Mouse (Mus musculus) heart, adult 9 months (tissue): ENCODE data around the gene Pgs1.

Source experiments
- DNase-seq, 2 experiments: peaks; one replicate each; pipeline ENCODE4 v3.0.0; 2022; ENCODE audit warnings: low spot score in 2 of 2

Gene Pgs1

DNA sequence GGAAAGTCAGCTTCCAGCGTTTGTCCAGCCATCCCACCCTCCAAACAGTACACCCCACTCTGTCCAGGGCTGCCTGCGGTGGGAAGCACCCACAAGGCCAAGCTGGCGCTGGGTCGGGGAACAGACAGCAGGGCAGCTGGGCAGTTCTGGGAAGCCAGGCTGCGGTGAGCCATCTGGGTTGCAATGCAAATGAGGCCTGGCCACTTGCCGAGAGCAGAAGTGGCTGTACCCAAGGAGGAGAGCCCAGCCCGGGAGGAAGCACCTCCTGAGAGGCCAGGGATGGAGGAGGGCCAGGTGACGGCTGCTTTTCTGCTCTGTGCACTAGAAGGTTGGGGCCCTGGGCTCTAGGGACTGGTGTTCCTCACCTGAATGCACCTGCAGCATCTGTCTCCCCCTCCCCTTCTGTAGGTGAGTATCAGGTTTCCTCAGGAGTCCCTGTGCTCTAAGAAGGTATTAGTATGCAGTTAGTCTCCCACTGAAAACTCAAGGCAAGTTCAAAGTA, 10.0 kb upstream of the Pgs1 start:
- peak in 1 of 2 experiments; percentile 53 for DNase-seq

- no peak for DNase-seq
Observed at GRCm38 (mm10) chr11:117977694-117978360, 8.3 kb upstream of the Pgs1 start.

- no peak for DNase-seq
Observed at GRCm38 (mm10) chr11:117979388-117979787, 6.7 kb upstream of the Pgs1 start.

GRCm38 (mm10) chr11:117982426-117982825, 3.7 kb upstream of the Pgs1 start:
- no peak for DNase-seq

DNA sequence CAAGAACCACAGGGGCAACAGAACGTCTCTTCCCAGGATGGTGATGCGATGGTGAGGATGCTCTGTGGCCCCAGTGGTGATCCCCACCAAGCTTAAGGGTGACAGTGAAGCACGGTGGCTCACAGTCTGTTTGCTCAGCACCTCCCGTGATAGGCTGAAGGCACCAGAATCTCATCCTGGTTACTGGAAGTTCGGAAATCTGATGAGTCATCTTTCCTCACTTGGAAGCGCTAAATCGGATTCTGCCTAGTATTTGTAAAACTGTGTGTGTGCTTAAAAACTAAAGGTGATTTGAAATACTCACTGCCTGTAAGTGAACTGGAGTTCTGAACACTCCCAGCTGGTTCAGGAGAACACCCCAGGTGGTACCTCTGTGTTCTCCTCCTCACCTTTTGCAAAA, 2.3 kb upstream of the Pgs1 start:
- no peak for DNase-seq

- DNase-seq: peak in 1 of 2 experiments; percentile 39
Observed at GRCm38 (mm10) chr11:117987032-117987451, 950 bp downstream of the Pgs1 start.

- no peak for DNase-seq
Observed at GRCm38 (mm10) chr11:117987968-117988367, 1.9 kb downstream of the Pgs1 start.

- DNase-seq: no peak
Observed at GRCm38 (mm10) chr11:117989241-117989640, 3.1 kb downstream of the Pgs1 start.

GRCm38 (mm10) chr11:117989926-117990325, 3.8 kb downstream of the Pgs1 start:
- no peak for DNase-seq

DNA sequence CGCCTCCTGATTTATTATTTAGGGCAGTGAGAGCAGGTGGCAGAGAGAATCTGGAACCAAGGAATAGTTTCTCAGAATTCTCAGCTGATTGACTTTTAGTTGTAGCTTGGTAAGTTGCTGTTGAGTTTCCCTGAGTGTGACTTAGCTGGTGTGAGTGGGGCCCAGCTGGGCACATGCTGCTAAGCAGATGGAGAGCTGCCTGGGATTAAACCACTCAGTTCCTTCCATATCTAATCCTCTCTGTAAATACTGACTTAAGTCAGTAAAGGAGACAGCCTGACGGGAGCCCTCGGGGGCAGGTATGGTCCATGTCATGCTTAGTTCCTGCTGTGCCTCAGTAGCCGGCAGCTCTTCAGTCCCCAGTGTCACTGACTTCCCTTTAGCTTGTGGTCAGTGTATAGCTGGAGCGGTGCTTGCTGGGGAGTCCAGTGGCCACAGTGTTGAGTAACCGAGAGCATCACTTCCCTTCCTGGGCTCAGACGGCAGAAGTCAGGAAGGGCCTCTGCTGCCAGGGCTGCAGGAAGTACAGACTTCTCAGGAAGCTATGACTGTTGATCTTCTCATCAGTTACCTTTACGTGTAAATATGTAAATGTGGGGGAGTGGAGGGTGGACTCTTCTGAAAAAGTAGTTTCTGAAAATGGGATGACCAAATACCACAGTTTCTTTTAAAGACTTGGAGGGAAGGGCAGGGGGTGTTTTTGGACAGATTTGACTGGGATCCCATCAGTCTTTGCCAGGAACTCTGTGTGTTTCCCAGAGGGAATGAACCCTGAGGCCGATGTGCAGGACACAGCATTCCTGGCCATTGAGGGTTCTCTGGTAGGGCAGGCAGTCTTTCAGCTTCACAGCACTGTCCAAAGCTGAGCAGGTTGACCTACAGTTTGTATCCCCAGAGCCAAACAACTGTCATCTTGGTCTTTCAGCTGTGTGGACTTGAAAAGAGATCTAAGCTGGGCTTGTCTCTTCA, 5.7 kb downstream of the Pgs1 start:
- peak; percentile 53 to 72 for DNase-seq

DNA sequence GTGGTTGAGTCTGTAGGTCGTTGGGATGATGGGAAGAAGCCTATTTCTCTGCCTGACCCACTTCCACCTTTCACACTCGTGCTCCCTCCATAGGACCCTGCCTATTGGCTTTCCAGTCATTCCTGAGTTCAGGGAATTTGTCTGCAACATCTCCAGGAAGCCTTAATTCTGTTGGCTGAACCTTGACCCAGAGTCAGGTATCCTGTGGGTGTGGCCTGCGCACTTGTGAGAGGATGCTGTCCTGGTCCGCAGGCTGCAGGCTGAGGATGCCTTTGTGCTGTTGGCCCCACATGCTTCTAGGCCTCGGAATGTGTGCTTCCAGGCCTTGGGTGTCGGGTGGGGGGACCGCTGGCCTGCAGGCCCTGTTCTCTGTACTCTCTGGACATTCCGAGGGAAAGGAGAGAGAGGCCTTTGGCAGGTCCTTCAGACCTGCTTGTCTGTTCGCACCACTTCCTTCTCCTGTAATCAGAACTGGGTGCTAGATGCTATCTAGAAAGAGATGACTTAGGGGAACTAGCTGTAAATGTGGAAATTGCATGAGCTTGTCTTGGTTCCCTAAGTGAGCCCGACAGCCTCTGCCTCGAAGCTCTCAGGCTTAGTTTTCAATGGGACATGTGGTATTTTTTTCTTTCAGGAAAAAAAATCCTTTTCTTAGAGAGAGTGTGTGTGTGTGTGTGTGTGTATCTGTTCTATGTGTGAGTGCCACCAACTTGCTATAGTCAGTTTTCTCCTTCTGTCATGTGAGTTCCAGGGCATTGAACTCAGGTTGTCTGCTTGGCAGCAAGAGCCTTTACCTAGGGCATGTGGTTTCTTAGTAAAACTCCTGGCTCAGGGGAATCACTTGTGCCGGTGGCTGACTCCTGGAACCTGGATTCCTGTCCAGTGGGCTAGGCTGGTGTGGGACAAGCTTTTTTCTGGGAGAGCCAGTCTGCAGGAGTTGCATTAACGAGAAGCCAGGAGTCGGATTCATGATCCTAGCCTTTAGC, 7.4 kb downstream of the Pgs1 start:
- no peak for DNase-seq

GRCm38 (mm10) chr11:117994250-117995057, 8.4 kb downstream of the Pgs1 start:
- peak; percentile 47 to 56 for DNase-seq

DNA sequence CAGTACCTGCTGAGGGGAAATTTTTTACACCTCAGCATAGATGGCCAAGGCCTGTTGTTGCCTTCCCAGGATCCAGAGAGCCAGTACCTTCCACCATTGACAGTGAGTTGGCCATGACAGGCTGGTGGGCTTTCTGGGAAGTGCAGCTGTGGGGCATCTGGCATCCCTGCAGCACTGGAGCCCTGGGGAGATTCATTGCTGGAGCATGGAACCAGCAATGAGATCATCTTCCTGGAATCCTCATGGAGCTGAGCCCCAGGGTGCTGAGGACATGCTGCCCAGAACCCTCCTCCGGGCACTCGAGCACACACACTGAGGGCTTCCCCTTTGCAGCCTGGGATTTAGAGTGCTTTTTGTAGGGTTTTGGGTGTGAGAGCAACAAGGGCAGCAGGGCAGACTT, 9.2 kb downstream of the Pgs1 start:
- no peak for DNase-seq

DNA sequence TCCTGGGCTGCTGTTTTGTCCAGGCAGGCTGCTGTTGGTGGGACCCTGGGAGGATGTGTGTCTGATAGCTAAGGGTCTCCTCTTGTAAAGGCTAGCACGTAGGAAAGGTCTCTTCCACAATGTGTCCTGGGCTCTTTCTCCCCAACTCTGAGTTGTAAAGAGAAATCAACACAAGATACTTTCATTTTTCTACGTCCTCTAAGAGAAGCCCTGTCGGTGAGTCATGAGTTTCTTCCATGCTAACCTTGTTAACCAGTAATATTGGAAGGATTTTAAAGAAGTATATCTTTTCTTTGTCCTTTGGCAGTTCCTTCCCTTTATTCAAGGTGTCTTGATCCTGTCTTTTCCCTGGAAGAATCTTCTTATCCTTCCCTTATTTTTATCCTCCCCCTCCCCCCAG, 9.6 kb downstream of the Pgs1 start:
- DNase-seq: no peak

- no peak for DNase-seq
Observed at GRCm38 (mm10) chr11:117996066-117996465, 10.0 kb downstream of the Pgs1 start.

DNA sequence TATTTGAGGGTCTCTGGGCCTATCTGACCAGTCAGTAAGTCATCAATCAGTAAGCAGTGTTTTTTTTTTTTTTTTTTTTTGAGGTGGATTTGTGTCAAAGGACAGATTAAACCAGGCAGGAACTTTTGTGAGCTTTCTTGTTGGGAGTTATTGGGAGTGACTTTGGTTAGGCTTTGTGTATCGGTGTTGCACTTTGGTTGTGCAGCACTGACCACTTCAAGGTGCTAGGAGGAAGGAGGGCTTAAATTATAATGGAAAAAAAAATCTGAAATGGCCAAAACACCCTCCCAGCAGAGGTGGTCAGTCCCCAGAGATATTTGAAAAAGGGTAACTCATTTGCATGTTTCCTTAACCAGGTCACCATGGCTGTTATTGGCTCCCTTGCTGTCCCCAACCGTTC, 11.0 kb downstream of the Pgs1 start:
- DNase-seq: no peak

DNA sequence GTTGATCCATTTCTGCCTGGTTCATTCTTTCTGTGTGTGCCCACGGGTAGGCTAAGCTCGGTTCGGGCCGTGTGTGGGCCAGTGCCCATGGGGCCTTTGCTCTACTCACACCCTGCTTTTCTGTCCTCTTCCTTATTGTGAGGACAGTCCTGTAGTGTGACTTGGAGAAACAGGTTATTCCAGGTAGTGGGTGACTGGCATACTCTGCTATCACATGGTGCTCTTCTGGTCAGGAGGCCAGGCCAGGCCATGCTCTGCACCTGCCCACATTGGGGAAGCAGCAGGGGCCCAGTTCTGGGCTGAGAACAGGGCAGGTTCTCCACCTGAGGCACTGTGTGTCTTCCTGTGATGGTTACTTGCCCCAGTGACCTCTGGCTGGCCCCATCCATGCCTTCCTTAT, 12.3 kb downstream of the Pgs1 start:
- DNase-seq: no peak

- DNase-seq: no peak
Observed at GRCm38 (mm10) chr11:117999260-117999934, 13.3 kb downstream of the Pgs1 start.

- no peak for DNase-seq
Observed at GRCm38 (mm10) chr11:118000083-118000482, 14.0 kb downstream of the Pgs1 start.

DNA sequence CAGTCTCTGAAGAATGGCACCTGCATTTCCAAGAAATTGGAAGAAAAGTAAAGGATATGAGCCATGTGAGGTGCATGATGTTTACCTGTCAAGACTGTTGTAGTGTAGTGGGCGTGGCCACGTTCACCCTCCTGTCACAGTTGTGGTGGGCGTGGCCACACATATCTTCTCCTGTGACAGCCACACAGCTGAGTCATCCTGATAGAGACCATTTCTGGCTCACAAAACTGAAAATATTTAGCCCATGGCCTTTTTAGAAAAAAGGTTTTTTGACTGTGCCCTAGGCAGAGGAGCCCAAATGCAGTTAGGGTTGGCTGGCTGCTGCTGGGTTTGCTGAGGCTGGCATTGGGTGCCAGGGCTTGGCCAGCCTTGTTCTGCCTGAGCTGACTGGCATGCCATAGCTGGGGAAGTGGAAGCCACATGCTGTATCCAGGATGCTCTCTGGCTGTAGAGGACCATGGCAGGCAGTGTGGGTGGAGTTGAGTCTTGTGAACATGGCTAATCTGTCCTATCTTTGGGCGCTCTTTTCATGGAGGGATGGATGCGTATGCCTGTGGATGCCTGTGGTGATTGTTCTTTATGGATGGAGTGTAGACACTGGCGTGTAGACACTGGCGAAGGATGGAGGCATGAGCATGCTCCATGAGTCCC, 14.6 kb downstream of the Pgs1 start:
- DNase-seq: no peak
